Mouse (Mus musculus) small intestine, adult 2 months (tissue): ENCODE data around the gene Pde7b. TPM values are rescaled to one million over a fixed set of nuclear protein-coding genes. Genes with fewer than 3 reads are reported as not detected.

Source experiments
- H3K27ac ChIP-seq: fragments of 200-500 bp; 2 replicates; pipeline ENCODE4 v1.5.1; 2012; ENCODE audit warnings: low read depth, low read length, control low read depth, inconsistent platforms; ENCODE audit not compliant: insufficient read depth
- H3K27me3 ChIP-seq: fragments of 200-500 bp; 2 replicates; pipeline ENCODE4 v1.6.1; 2012; ENCODE audit warnings: mild to moderate bottlenecking, moderate library complexity, low read length, inconsistent platforms; ENCODE audit not compliant: control insufficient read depth, insufficient read depth
- H3K36me3 ChIP-seq: fragments of 200-500 bp; 2 replicates; pipeline ENCODE4 v1.6.1; 2012; ENCODE audit warnings: mild to moderate bottlenecking, low read length, control low read depth, inconsistent platforms; ENCODE audit not compliant: control insufficient read depth, insufficient read depth
- H3K4me1 ChIP-seq: fragments of 200-500 bp; 2 replicates; pipeline ENCODE4 v1.6.1; 2012; ENCODE audit warnings: low read length, inconsistent platforms, mixed read lengths; ENCODE audit not compliant: control insufficient read depth, insufficient read depth, insufficient read length
- H3K4me3 ChIP-seq: fragments of 200-500 bp; 2 replicates; pipeline ENCODE4 v1.5.1; 2012; ENCODE audit warnings: low read depth, mild to moderate bottlenecking, control low read depth, inconsistent platforms, low read length, moderate library complexity
- CTCF ChIP-seq: fragments of 200-500 bp; IDR thresholded peaks from 2 replicates; pipeline ENCODE4 v1.5.1; 2012; ENCODE audit warnings: low read depth, mild to moderate bottlenecking, control low read depth, inconsistent platforms, low read length, moderate library complexity, mixed read lengths; ENCODE audit not compliant: insufficient replicate concordance, insufficient read length; ENCODE audit errors: extremely low read depth
- POLR2A ChIP-seq: fragments of 200-500 bp; IDR thresholded peaks from 2 replicates; pipeline ENCODE4 v1.6.1; 2012; ENCODE audit warnings: low read depth, mild to moderate bottlenecking, control low read depth, inconsistent platforms, low read length, moderate library complexity
- whole genome bisulfite sequencing: fragments of 180-500 bp; shearing (Covaris S2); methylation state at CpG from one replicate; pipeline ENCODE4 v1.1.7; 2018; 5-methylcytosine and 5-hydroxymethylcytosine counted together
- polyA plus RNA-seq: library from polyadenylated mRNA; depleted of rRNA; stranded (reverse); fragments of >200 nt; gene quantifications from 2 replicates; pipeline ENCODE4 v1.2.3, GENCODE M21; 2012

Pde7b gene
- polyA plus RNA-seq, 1 experiment, result 2.7 TPM

- Histone ChIP-seq H3K27me3 (no peaks in the 10 kb centered on the region), H3K4me1 (peaks cover 11% of the 10 kb centered on the region; the same call in 1 of the 2 replicates), H3K36me3 (no peaks in the 10 kb centered on the region), H3K27ac (no peak overlapping the region; the same call in 1 of the 2 replicates), H3K4me3 (no peak overlapping the region)
- 28% methylated on average over 8 of the region's 8 CpGs for WGBS
- TF ChIP-seq POLR2A (no peak), CTCF (no peak)
Observed at GRCm38 (mm10) chr10:20621661-20622454, 103.0 kb downstream of the Pde7b start.

- no peak overlapping the region for H3K27ac ChIP-seq
- no peaks in the 10 kb centered on the region for H3K36me3 ChIP-seq
- WGBS, result 76% methylated on average over 2 of the region's 2 CpGs
- TF ChIP-seq POLR2A (no peak), CTCF (no peak)
- no peaks in the 10 kb centered on the region for H3K4me1 ChIP-seq
- no peak overlapping the region for H3K4me3 ChIP-seq
- H3K27me3 ChIP-seq, result no peaks in the 10 kb centered on the region
Observed at GRCm38 (mm10) chr10:20606007-20606406, 118.9 kb downstream of the Pde7b start.

- Histone ChIP-seq H3K27me3 (no peaks in the 10 kb centered on the region), H3K4me1 (no peaks in the 10 kb centered on the region; the same call in 1 of the 2 replicates), H3K27ac (no peak overlapping the region), H3K4me3 (no peak overlapping the region), H3K36me3 (no peaks in the 10 kb centered on the region)
- TF ChIP-seq CTCF, result no peak
- WGBS, result 55% methylated on average over 5 of the region's 5 CpGs
Observed at GRCm38 (mm10) chr10:20595107-20595810, 129.6 kb downstream of the Pde7b start.

- Histone ChIP-seq H3K36me3 (no peaks in the 10 kb centered on the region), H3K4me1 (no peaks in the 10 kb centered on the region; the same call in 1 of the 2 replicates), H3K27me3 (no peaks in the 10 kb centered on the region), H3K4me3 (no peak overlapping the region), H3K27ac (no peak overlapping the region)
- TF ChIP-seq POLR2A (no peak), CTCF (no peak)
- WGBS, result 64% methylated on average over 5 of the region's 5 CpGs
Observed at GRCm38 (mm10) chr10:20594015-20594414, 130.9 kb downstream of the Pde7b start.

DNA sequence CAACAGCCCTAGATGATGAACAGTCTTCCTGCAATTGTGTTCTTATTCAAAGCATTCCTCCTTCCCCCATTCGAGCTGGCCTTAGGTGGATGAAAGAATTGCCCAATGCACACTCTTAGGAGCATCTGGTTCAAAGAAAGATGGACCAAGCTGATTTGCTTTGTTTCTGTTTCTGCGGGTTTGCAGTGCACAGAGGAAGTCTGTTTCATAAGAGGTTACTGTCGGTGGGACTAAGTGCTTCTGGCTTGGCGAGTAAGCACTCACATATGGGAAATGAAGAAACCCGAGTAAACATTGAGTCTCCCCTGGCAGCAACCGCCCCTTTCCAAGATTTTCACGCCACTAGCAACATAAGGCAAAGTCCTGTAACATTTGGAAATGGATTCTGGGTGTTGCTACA lies 134.8 kb downstream of the Pde7b start:
- no peak overlapping the region for H3K4me3 ChIP-seq
- 17% methylated on average over 7 of the region's 7 CpGs for WGBS
- H3K4me1 ChIP-seq, result no peaks in the 10 kb centered on the region; the same call in 1 of the 2 replicates
- H3K36me3 ChIP-seq, result no peaks in the 10 kb centered on the region
- H3K27ac ChIP-seq, result no peak overlapping the region
- H3K27me3 ChIP-seq, result no peaks in the 10 kb centered on the region
- no peak for TF ChIP-seq POLR2A
- TF ChIP-seq CTCF, result no peak

GRCm38 (mm10) chr10:20585959-20586358 lies 138.9 kb downstream of the Pde7b start:
- Histone ChIP-seq H3K4me1 (no peaks in the 10 kb centered on the region; the same call in 1 of the 2 replicates), H3K36me3 (no peaks in the 10 kb centered on the region), H3K27ac (no peak overlapping the region), H3K27me3 (no peaks in the 10 kb centered on the region), H3K4me3 (no peak overlapping the region)
- 92% methylated on average over 4 of the region's 4 CpGs for WGBS
- no peak for TF ChIP-seq POLR2A
- no peak for TF ChIP-seq CTCF

GRCm38 (mm10) chr10:20575002-20575401 lies 149.9 kb downstream of the Pde7b start:
- no peaks in the 10 kb centered on the region for H3K36me3 ChIP-seq
- no peak overlapping the region for H3K27ac ChIP-seq
- TF ChIP-seq POLR2A (no peak), CTCF (no peak)
- no peak overlapping the region for H3K4me3 ChIP-seq
- 91% methylated on average over 11 of the region's 11 CpGs for WGBS
- no peaks in the 10 kb centered on the region for H3K27me3 ChIP-seq
- no peaks in the 10 kb centered on the region for H3K4me1 ChIP-seq

DNA sequence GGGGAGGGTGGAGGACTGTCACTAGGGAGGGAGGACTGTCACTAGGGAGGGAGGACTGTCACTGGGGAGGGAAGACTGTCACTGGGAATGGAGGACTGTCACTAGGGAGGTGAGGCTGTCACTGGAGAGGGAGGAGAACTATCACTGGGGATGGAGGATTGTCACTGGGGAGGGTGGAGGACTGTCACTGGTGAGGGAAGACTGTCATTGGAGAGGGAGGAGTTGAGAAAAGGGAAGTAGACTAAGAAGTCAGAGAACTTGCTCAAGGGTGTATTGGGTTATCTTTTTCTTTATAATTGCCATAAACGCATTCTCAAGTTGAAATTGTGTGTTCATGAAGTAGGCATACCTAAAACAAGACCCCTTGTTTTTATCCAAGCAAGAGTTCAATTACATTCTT lies 150.5 kb downstream of the Pde7b start:
- Histone ChIP-seq H3K36me3 (no peaks in the 10 kb centered on the region), H3K27ac (no peak overlapping the region), H3K4me3 (no peak overlapping the region), H3K27me3 (no peaks in the 10 kb centered on the region), H3K4me1 (no peaks in the 10 kb centered on the region)
- TF ChIP-seq CTCF, result no peak
- no peak for TF ChIP-seq POLR2A
- 89% methylated on average over 1 of the region's 1 CpGs for WGBS
